Mouse (Mus musculus) testis, adult 10 weeks (tissue): Measurements from ENCODE around the gene Umodl1. TPM values are rescaled to one million over a fixed set of nuclear protein-coding genes. Genes with fewer than 3 reads are reported as not detected.

Source experiments
- polyA plus RNA-seq: library from polyadenylated mRNA; stranded (reverse); fragments of 350-450 nt; fragmentation: Illumina TruSeq; extraction: RNeasy Lipid Tissue Mini Kit (QIAGEN cat#74804); gene quantifications from one replicate; pipeline ENCODE4 v1.2.3, GENCODE M21; 2014; ENCODE audit warnings: low read depth, low replicate concordance

Umodl1 gene
- polyA plus RNA-seq, result 2.0 TPM

GRCm38 (mm10) chr17:30954340-30954739 lies at the start of gene Umodl1:
Gene Umodl1, plus strand, starts transcription at chr17:30954640.

GRCm38 (mm10) chr17:31057151-31057890 lies 102.9 kb downstream of the Umodl1 start, which contains the start of gene Abcg1:
Gene Abcg1, plus strand, starts transcription at chr17:31057675.

Other genes starting within 250 kb of the Umodl1 start
- 0.32 TPM for gene Glp1r, start 52.8 kb upstream of the Umodl1 start, polyA plus RNA-seq
- 0.31 TPM for gene Abcg1, start 103.0 kb downstream of the Umodl1 start, polyA plus RNA-seq
- gene Tff3, start 175.0 kb downstream of the Umodl1 start, polyA plus RNA-seq, result not detected
- not detected for gene Tff2, start 189.6 kb downstream of the Umodl1 start, polyA plus RNA-seq
- gene Tff1, start 210.6 kb downstream of the Umodl1 start, polyA plus RNA-seq, result not detected
- gene Tmprss3, start 244.3 kb downstream of the Umodl1 start, polyA plus RNA-seq, result 0.07 TPM